Mouse (Mus musculus) hindbrain, embryonic 15.5 days (tissue): Measurements from ENCODE around the gene Otud7a. TPM values are rescaled to one million over a fixed set of nuclear protein-coding genes. Genes with fewer than 3 reads are reported as not detected.

Experiments used
- ATAC-seq: fragments of 200-750 bp; cut with Nextera tagmentation; 2 replicates; pipeline ENCODE4 v1.8.0; 2017; ENCODE audit warnings: low read depth, moderate number of reproducible peaks, moderate TSS enrichment; ENCODE audit not compliant: low FRiP score
- H3K27ac ChIP-seq: fragments of 300-500 bp; sonication (generic); replicated peaks from 2 replicates; pipeline ENCODE4 v1.5.1; 2015; ENCODE audit warnings: mild to moderate bottlenecking, inconsistent platforms
- H3K27me3 ChIP-seq: fragments of 300-500 bp; sonication (generic); 2 replicates; pipeline ENCODE4 v1.6.1; 2015; ENCODE audit warnings: control low read depth, inconsistent platforms
- H3K36me3 ChIP-seq: fragments of 300-500 bp; sonication (generic); 2 replicates; pipeline ENCODE4 v1.6.1; 2015; ENCODE audit warnings: control low read depth, inconsistent platforms
- H3K4me1 ChIP-seq: fragments of 300-500 bp; sonication (generic); replicated peaks from 2 replicates; pipeline ENCODE4 v1.6.1; 2015; ENCODE audit warnings: control low read depth, inconsistent platforms
- H3K4me2 ChIP-seq: fragments of 300-500 bp; sonication (generic); 2 replicates; pipeline ENCODE4 v1.6.1; 2015; ENCODE audit warnings: moderate library complexity, mild to moderate bottlenecking, inconsistent platforms
- H3K4me3 ChIP-seq: fragments of 300-500 bp; sonication (generic); 2 replicates; pipeline ENCODE4 v1.5.1; 2015; ENCODE audit warnings: mild to moderate bottlenecking, inconsistent platforms
- H3K9ac ChIP-seq: fragments of 300-500 bp; sonication (generic); 2 replicates; pipeline ENCODE4 v1.6.1; 2015; ENCODE audit warnings: inconsistent platforms
- H3K9me3 ChIP-seq: fragments of 300-500 bp; sonication (generic); 2 replicates; pipeline ENCODE4 v1.6.1; 2016; ENCODE audit warnings: control low read depth, inconsistent platforms
- WGBS: fragments of 180-500 bp; shearing (Covaris S2); methylation state at CpG from one replicate; pipeline ENCODE4 v1.1.7; 2015; 5-methylcytosine and 5-hydroxymethylcytosine counted together
- polyA plus RNA-seq: library from polyadenylated mRNA; unstranded; fragments of >200 nt; fragmentation: Nextera tagmentation; extraction: Ambion mirVana; gene quantifications from 2 replicates; pipeline ENCODE4 v1.2.1, GENCODE M21; 2015

Otud7a gene
- polyA plus RNA-seq: 4.0 and 6.0 TPM in 2 replicates

DNA sequence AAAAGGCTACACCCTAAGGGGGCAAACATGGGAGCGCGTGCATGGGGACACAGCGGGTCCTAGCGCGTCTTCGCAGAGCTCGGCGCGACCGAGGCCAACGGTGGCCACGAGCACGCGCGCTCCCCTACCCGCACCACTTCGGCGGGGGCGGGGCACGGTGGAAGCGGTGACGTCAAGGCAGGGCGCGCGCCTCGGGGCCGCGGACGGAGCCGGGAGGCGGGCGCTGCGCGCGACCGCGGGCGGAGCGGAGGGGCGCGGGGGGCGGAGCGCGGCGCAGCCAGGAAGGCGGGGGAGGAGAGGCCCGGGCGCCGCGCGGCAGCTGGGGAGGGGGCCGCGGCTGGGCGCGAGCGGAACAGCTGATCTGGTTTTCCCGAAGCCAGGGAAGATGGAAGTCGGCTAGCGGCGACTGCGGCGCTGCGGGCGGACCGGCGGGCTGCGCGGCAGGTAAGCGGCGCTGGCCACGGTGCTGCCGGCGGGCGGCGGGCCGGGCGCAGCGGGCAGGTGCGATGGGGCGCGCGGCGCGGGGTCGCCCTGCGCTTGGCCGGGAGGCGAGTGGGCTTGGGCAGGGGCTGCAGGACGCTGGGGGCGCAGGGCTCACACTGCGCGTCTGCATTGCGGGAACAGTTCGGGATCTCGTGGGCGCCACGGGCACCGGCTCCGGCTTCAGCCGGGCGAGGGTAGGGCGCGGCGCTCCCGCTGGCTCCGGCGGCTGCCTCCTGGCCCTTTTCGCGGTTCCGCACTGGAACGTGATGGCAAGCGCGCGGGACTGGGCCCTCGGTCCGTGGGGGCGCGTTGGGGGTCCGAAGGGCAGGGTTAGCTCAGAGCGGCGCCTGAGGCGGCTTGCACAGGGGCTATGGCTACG lies at the start of gene Otud7a:
Gene Otud7a (plus strand): TSS at position 268 of the 862 bp plus-strand sequence.
- WGBS: under 1% methylated on average over 116 of the region's 123 CpGs

DNA sequence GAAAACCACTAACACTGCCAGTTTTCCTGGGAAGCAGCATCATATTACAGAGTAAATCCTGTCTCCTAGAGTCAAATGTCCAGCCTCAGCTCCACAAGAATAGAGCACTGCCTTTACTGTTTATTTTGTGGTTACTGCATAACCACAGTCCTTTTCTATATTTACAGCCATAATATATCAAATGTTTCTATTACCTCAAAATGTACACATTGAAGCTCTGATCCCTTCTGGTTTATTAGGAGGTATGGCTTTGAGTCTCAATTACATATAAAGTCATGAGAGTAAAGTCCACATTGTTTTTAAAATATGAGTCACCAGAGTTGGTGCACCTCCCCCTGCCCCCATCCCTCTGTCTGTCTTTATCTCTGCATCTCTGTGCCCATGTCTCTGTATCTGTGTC lies 38.6 kb upstream of the Otud7a start:
- ATAC-seq: no peak

More for the DNA sequence above, at the start of gene Otud7a:
- H3K27ac ChIP-seq: peak within 1 kb of the TSS; percentile 91
- H3K4me2 ChIP-seq: peak within 1 kb of the TSS; percentile 67
- peak; percentile 94 for ATAC-seq
- H3K4me3 ChIP-seq: peak within 1 kb of the TSS; percentile 73
- H3K36me3 ChIP-seq: no peaks in the 10 kb centered on the region
- no peaks in the 10 kb centered on the region for H3K9me3 ChIP-seq
- peaks cover 12% of the 10 kb centered on the region for H3K4me1 ChIP-seq
- no peaks in the 10 kb centered on the region for H3K27me3 ChIP-seq
- peak within 1 kb of the TSS; percentile 80 for H3K9ac ChIP-seq

DNA sequence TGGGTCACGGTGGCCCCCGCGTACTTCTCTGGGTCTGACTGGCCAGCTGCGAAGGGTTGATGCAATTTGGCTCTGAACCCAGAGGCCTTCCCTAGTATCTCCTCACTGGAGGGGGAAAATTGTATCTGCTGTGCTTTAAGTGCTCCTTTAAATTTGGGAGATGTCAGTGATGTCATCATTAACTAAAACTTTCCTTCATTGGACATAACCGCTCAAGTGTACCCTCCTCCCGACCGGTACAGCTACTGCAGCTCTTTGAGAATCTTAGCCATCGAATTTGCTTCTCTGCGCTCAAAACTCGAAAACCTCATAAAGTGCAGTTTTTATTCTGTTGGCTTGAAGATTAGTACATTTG lies 772 bp downstream of the Otud7a start:
- WGBS: 12% methylated on average over 10 of the region's 10 CpGs
- H3K9me3 ChIP-seq: no peaks in the 10 kb centered on the region
- H3K9ac ChIP-seq: peak overlapping the region; percentile 80
- peak overlapping the region; percentile 73 for H3K4me3 ChIP-seq
- no peaks in the 10 kb centered on the region for H3K27me3 ChIP-seq
- ATAC-seq: peak; percentile 54
- peaks cover 12% of the 10 kb centered on the region for H3K4me1 ChIP-seq
- peak overlapping the region; percentile 67 for H3K4me2 ChIP-seq
- peak overlapping the region; percentile 91 for H3K27ac ChIP-seq
- no peaks in the 10 kb centered on the region for H3K36me3 ChIP-seq

More for the DNA sequence above, 38.6 kb upstream of the Otud7a start:
- H3K4me2 ChIP-seq: no peak overlapping the region
- no peak overlapping the region for H3K4me3 ChIP-seq
- no peaks in the 10 kb centered on the region for H3K27me3 ChIP-seq
- H3K9me3 ChIP-seq: no peaks in the 10 kb centered on the region
- no peaks in the 10 kb centered on the region for H3K36me3 ChIP-seq
- no peaks in the 10 kb centered on the region for H3K4me1 ChIP-seq
- H3K27ac ChIP-seq: no peak overlapping the region
- H3K9ac ChIP-seq: no peak overlapping the region

DNA sequence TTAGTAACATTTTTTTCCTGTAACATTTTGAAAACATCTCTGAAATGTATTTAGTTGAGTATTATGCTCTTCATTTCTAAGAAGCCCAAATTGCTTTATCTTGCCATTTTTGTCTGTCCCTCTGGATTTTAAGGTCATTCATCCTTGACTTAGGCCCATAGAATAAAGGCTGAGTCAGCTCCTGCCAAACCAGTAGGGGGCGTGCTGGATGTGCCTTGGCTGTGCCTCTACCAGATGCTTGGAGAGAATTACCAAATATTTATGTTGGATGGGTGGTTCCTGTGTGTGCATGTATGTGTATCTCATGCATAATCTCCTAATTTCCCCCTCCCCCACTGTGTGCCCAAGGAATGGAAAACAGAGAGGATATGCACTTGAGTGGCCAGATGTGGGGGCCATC lies 2.4 kb downstream of the Otud7a start:
- Histone ChIP-seq H3K27me3 (no peaks in the 10 kb centered on the region), H3K9me3 (no peaks in the 10 kb centered on the region), H3K4me2 (no peak overlapping the region), H3K9ac (no peak overlapping the region), H3K4me1 (peaks cover 12% of the 10 kb centered on the region), H3K27ac (no peak overlapping the region), H3K4me3 (no peak overlapping the region), H3K36me3 (no peaks in the 10 kb centered on the region)
- WGBS: 42% methylated on average over 1 of the region's 1 CpGs
- no peak for ATAC-seq

DNA sequence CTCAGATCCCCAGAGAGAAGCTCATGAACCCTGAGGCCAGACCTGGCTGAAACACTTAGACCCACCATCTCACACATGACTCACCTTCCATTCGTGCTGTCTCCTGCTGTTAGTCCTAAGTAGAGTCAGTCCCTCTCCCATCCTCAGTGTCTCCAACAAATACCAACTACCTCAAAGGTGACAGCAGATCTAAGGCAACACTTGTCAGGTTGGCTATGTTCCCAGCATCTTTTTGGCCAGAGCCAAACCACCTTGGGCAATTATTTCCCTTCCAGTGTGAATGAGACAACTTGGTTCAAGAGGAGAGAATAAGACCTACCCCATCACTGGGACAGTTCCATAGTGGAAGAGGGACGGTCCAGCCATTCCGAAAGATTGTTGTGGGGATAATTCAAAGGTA lies 10.7 kb downstream of the Otud7a start:
- Histone ChIP-seq H3K4me3 (no peak overlapping the region), H3K36me3 (no peaks in the 10 kb centered on the region), H3K27ac (no peak overlapping the region), H3K9ac (no peak overlapping the region), H3K9me3 (no peaks in the 10 kb centered on the region), H3K4me2 (no peak overlapping the region), H3K4me1 (no peaks in the 10 kb centered on the region), H3K27me3 (no peaks in the 10 kb centered on the region)
- WGBS: 85% methylated on average over 3 of the region's 3 CpGs
- ATAC-seq: no peak

DNA sequence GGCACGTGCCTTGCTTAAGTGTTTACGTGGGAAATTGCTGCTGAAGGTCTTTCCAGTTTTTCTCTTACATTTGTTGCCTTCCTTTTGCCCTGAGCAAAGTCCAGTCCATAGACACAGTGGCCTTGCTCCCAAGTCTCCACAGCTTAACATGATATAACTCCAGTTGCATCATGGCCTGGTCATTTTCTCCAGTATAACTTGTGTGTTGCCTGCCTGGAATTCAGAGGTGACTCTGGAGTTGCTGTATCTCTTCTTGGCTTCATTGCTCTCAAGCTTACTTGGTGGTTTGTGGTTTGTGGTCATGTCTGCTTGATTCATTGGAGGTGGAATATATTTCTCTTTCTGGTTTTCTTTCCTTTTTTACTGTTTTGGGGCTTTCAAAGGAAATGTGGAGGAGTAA lies 17.7 kb downstream of the Otud7a start:
- no peaks in the 10 kb centered on the region for H3K9me3 ChIP-seq
- no peak overlapping the region for H3K4me3 ChIP-seq
- no peaks in the 10 kb centered on the region for H3K27me3 ChIP-seq
- H3K9ac ChIP-seq: no peak overlapping the region
- ATAC-seq: no peak
- H3K4me1 ChIP-seq: no peaks in the 10 kb centered on the region
- 96% methylated on average over 2 of the region's 2 CpGs for WGBS
- no peaks in the 10 kb centered on the region for H3K36me3 ChIP-seq
- no peak overlapping the region for H3K4me2 ChIP-seq
- H3K27ac ChIP-seq: no peak overlapping the region

DNA sequence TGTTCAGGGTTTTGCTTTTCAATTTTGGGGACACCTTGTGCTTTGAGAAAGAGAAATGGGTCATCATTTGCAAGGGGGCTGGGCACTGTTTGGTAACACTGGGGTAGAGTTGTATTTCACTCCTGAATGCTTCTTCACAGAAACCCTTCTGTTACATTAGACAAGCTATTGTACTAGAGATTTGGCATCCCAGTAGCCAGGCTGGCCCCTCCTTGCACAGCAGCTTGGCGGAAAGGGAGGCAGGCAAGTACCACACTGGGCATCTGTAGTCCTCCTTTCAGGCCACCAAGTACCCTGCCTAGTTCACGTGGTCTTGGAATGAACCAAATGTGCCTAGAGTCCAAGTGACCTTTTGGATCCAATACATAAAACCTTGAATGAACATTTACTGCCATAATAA lies 18.1 kb downstream of the Otud7a start:
- Histone ChIP-seq H3K4me1 (no peaks in the 10 kb centered on the region), H3K4me3 (no peak overlapping the region), H3K27ac (no peak overlapping the region), H3K27me3 (no peaks in the 10 kb centered on the region), H3K4me2 (no peak overlapping the region), H3K36me3 (no peaks in the 10 kb centered on the region), H3K9me3 (no peaks in the 10 kb centered on the region), H3K9ac (no peak overlapping the region)
- no peak for ATAC-seq
- 65% methylated on average over 2 of the region's 2 CpGs for WGBS

DNA sequence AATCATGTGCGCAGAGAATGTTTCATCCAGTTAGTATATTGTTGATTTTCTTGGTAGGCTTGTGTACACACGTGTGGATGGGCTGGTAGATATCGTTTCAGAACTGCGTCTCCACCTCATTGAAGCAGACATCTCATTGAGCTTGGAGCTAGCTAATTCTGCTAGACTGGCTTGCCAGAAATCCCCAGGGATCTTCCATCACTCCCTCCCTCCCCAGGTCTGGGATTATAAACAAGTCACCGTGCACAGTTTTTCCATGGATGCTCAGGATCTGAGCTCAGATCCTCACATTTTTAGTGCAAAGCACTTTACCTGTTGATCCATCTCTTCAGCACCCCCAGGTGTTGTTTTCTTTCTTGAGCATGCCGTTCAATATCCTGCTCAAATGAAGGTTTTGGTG lies 22.2 kb downstream of the Otud7a start:
- Histone ChIP-seq H3K9me3 (no peaks in the 10 kb centered on the region), H3K4me3 (no peak overlapping the region), H3K36me3 (no peaks in the 10 kb centered on the region), H3K27me3 (no peaks in the 10 kb centered on the region), H3K9ac (no peak overlapping the region), H3K27ac (no peak overlapping the region), H3K4me1 (no peaks in the 10 kb centered on the region), H3K4me2 (no peak overlapping the region)
- WGBS: 90% methylated on average over 6 of the region's 6 CpGs
- no peak for ATAC-seq

DNA sequence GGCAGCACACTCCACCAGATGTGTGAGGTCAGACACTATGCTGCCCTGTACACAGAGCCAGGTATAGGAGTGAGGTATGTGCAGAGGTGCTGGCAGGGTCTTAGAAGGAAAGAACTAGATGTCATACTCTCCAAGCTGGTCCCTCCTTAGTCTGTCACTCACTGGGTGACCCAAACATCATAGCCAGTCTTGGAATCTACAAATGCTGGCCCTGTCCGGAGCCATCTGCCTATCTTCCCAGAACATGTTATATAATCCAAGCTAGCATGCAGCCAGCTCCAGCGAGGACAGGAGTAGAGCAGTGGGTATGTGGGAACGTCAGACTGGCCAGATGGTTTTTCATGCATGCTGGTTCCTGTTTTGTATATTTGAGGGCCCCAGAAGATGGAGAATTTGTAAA lies 23.7 kb downstream of the Otud7a start:
- no peak for ATAC-seq
- Histone ChIP-seq H3K9me3 (no peaks in the 10 kb centered on the region), H3K4me3 (no peak overlapping the region), H3K9ac (no peak overlapping the region), H3K27ac (no peak overlapping the region), H3K36me3 (no peaks in the 10 kb centered on the region), H3K4me2 (no peak overlapping the region), H3K4me1 (no peaks in the 10 kb centered on the region), H3K27me3 (no peaks in the 10 kb centered on the region)
- 84% methylated on average over 3 of the region's 3 CpGs for WGBS

DNA sequence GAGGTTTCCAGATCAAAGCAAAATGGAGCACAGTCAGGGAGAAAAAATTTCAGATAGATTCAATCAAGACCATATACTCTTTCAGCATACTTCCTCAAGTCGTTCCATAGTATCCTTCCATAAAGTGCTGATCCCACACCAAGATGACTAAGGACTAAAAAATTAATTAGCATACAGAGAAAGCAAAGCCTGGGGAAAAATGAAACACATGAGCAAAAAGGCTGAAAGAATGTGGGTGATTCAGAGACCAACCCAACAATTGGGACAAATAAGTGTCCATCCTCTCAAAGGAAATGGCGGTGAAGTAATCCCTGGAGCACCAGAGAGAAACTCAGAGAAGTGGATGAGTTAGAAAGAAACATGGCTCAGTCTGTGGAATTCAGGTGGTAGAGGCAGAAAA lies 38.5 kb downstream of the Otud7a start:
- no peaks in the 10 kb centered on the region for H3K27me3 ChIP-seq
- H3K4me3 ChIP-seq: no peak overlapping the region
- H3K36me3 ChIP-seq: no peaks in the 10 kb centered on the region
- no peaks in the 10 kb centered on the region for H3K9me3 ChIP-seq
- H3K4me2 ChIP-seq: no peak overlapping the region
- no peak overlapping the region for H3K27ac ChIP-seq
- WGBS: 91% methylated on average over 2 of the region's 2 CpGs
- no peak for ATAC-seq
- H3K4me1 ChIP-seq: no peaks in the 10 kb centered on the region
- H3K9ac ChIP-seq: no peak overlapping the region

DNA sequence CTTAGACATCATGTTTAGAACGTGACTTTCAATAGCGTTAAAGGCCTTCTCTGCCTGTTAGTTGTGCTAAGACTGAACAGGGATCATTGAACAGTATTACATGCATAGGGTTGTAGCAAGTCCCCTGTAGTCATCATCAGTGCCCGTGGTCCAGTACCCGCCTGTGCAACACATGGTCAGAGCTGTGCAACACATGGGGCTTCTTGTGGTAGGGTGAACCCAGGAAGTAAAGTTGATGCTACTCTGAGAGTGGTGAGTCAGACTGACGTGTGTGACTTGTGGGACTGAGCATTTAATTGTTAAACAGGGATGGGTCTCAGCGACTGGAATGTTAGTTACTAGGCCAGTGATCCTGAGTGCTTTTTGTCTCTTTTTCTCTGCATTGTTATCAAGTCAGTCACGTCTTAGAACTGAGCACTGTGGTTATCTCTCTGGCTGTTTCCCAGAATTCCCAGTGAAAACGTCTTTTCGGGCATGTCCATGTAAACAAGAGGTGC lies 52.5 kb downstream of the Otud7a start:
- Histone ChIP-seq H3K36me3 (no peaks in the 10 kb centered on the region), H3K27me3 (no peaks in the 10 kb centered on the region), H3K4me3 (no peak overlapping the region), H3K27ac (no peak overlapping the region), H3K4me2 (no peak overlapping the region), H3K9ac (no peak overlapping the region), H3K4me1 (no peaks in the 10 kb centered on the region), H3K9me3 (no peaks in the 10 kb centered on the region)
- WGBS: 78% methylated on average over 9 of the region's 9 CpGs
- no peak for ATAC-seq

DNA sequence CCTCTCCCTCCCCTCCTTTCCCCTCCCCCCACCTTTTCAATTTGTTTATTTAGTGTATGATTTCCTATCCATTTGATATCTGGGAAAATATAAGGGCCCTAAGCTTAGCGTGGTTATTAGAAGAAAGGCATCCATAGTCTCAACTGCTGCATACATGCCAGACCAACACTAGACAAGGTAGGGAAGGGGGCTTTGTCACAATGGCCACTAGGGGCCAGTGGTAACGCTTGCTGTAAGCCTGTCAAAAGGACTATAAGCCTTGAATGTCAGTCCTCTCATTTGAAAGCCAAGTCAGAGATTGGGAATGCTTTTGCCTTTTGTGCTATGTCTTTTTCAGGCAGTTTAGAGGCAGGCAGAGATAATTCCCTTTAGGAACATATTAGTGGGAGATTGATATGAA lies 59.7 kb downstream of the Otud7a start:
- no peak overlapping the region for H3K4me3 ChIP-seq
- H3K4me1 ChIP-seq: no peaks in the 10 kb centered on the region
- no peak overlapping the region for H3K9ac ChIP-seq
- no peaks in the 10 kb centered on the region for H3K27me3 ChIP-seq
- no peak overlapping the region for H3K4me2 ChIP-seq
- 0 out of 2 replicates have a peak, but pooled peaks have one; percentile 65 for ATAC-seq
- no peak overlapping the region for H3K27ac ChIP-seq
- H3K9me3 ChIP-seq: no peaks in the 10 kb centered on the region
- WGBS: 36% methylated on average over 2 of the region's 2 CpGs
- no peaks in the 10 kb centered on the region for H3K36me3 ChIP-seq
